Mouse (Mus musculus): ENCODE measurements at regions not wholly inside any gene's neighbourhood (a gene's known extent, or its start where the extent isn't known, plus 50 kb on each side); places are given as distances from the start of the nearest gene placed in this dataset.

GRCm38 (mm10) chr16:7649771-7650170 is 775.2 kb downstream of the Tmem114 start:
- no peak for DNase-seq (ENCODE audit: low read depth, low spot score)

- DNase-seq (ENCODE audit: low read depth, low spot score), result no peak
These were observed 777.5 kb downstream of the Tmem114 start for GRCm38 (mm10) chr16:7647275-7647926.

- no peak for DNase-seq (ENCODE audit: low read depth, low spot score)
These were observed 780.6 kb downstream of the Tmem114 start for GRCm38 (mm10) chr16:7644363-7644762.

- DNase-seq (ENCODE audit: low read depth, low spot score), result no peak
These were observed 785.8 kb downstream of the Tmem114 start for GRCm38 (mm10) chr16:7638955-7639755.

- no peak for DNase-seq (ENCODE audit: low read depth, low spot score)
These were observed 786.9 kb downstream of the Tmem114 start for GRCm38 (mm10) chr16:7637993-7638392.

- no peak for DNase-seq (ENCODE audit: low read depth, low spot score)
These were observed 787.7 kb downstream of the Tmem114 start for GRCm38 (mm10) chr16:7637121-7637700.

GRCm38 (mm10) chr16:7636326-7636725 is 788.6 kb downstream of the Tmem114 start:
- DNase-seq (ENCODE audit: low read depth, low spot score), result no peak

GRCm38 (mm10) chr16:7632474-7632873 is 792.5 kb downstream of the Tmem114 start:
- DNase-seq (ENCODE audit: low read depth, low spot score), result no peak

- DNase-seq (ENCODE audit: low read depth, low spot score), result no peak
These were observed 796.6 kb downstream of the Tmem114 start for GRCm38 (mm10) chr16:7628351-7628750.

- DNase-seq (ENCODE audit: low read depth, low spot score), result no peak
These were observed 818.3 kb downstream of the Tmem114 start for GRCm38 (mm10) chr16:7606602-7607001.

- no peak for DNase-seq (ENCODE audit: low read depth, low spot score)
These were observed 822.5 kb downstream of the Tmem114 start for GRCm38 (mm10) chr16:7602428-7602827.

GRCm38 (mm10) chr16:7574879-7575278 is 850.1 kb downstream of the Tmem114 start:
- DNase-seq (ENCODE audit: low read depth, low spot score), result no peak

GRCm38 (mm10) chr16:7560841-7561240 is 864.1 kb downstream of the Tmem114 start:
- no peak for DNase-seq (ENCODE audit: low read depth, low spot score)

GRCm38 (mm10) chr16:7559177-7559576 is 865.8 kb downstream of the Tmem114 start:
- DNase-seq (ENCODE audit: low read depth, low spot score), result no peak

GRCm38 (mm10) chr16:7558637-7559036 is 866.3 kb downstream of the Tmem114 start:
- DNase-seq (ENCODE audit: low read depth, low spot score), result no peak

- no peak for DNase-seq (ENCODE audit: low read depth, low spot score)
These were observed 869.0 kb downstream of the Tmem114 start for GRCm38 (mm10) chr16:7555911-7556310.

GRCm38 (mm10) chr16:7549568-7549967 is 875.4 kb downstream of the Tmem114 start:
- no peak for DNase-seq (ENCODE audit: low read depth, low spot score)

GRCm38 (mm10) chr16:7544067-7544466 is 880.9 kb downstream of the Tmem114 start:
- DNase-seq (ENCODE audit: low read depth, low spot score), result no peak

- no peak for DNase-seq (ENCODE audit: low read depth, low spot score)
These were observed 895.1 kb downstream of the Tmem114 start for GRCm38 (mm10) chr16:7529811-7530210.

- no peak for DNase-seq (ENCODE audit: low read depth, low spot score)
These were observed 896.0 kb downstream of the Tmem114 start for GRCm38 (mm10) chr16:7528963-7529362.

GRCm38 (mm10) chr16:7527923-7528776 is 896.8 kb downstream of the Tmem114 start:
- DNase-seq (ENCODE audit: low read depth, low spot score), result no peak

GRCm38 (mm10) chr16:7518711-7519110 is 906.2 kb downstream of the Tmem114 start:
- no peak for DNase-seq (ENCODE audit: low read depth, low spot score)
